Mouse (Mus musculus): ENCODE measurements around the gene Arhgap28. TPM values are rescaled to one million over a fixed set of nuclear protein-coding genes. Genes with fewer than 3 reads are reported as not detected.

Gene Arhgap28
- polyA plus RNA-seq, 1 experiment from 2014 or later: 10.0 TPM

GRCm38 (mm10) chr17:67889481-67890325 lies 114.2 kb downstream of the Arhgap28 start:
- H3K27me3 ChIP-seq: no peaks in the 10 kb centered on the region
- in situ Hi-C loops (cut with MboI; ENCODE audit: low pct_unique_long_range_greater_than_20kb): no loop called here
- ATAC-seq: no peak
- TF ChIP-seq CTCF (IDR thresholded peaks at IDR 0.05): no peak
- DNase-seq (ENCODE audit: low read depth, low spot score): no peak
- ChIA-PET CTCF (no interaction called here), POLR2A (no interaction called here)

DNA sequence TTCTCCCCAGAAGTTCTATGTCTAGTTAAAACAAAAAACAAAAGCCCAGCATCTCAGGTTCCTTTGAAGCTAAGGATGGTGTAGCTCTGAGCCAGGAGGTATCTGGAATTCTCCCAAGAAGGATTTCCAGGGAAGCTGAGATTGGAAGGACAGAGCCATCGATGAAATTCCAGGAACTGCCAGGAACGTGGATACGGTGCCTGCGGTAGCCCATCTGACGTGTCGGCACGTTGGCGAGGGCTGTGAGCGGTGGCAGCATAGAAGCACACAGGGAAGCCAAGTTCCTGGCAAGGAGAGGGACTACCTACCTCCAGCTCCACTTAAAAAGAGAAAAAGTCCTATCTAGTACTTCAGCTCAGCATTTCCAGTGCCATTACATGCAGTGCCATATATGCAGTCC lies 115.8 kb downstream of the Arhgap28 start:
- in situ Hi-C loops (cut with MboI; ENCODE audit: low pct_unique_long_range_greater_than_20kb): no loop called here
- DNase-seq (ENCODE audit: low read depth, low spot score) (no peak), ATAC-seq (no peak)
- no peak for TF ChIP-seq CTCF (IDR thresholded peaks at IDR 0.05)
- CTCF ChIA-PET: interaction anchor here (0.9 to 1.1 kb wide), 2 partner anchors 24 to 307 kb away, joined by 3 read pairs; no protein-coding TSS in a partner anchor
- H3K27me3 ChIP-seq: no peaks in the 10 kb centered on the region
- POLR2A ChIA-PET: no interaction called here

DNA sequence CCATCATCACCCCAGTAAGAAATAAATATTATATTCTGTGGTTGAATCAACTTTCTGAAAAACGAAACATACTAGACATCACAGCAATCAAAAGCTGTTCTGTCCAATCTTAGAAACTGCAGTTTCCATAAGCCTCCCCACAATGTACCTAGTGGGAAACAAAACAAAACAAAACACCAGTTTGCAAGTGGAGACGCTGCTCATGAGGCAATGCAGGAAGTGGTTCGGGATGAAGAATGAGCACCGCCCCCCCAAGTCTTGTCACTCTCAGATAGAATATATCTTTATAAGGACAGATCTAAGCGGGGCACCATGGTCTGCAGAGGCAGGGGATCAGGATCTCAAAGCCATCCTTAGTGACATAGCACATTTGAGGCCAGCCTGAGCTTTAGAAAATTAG lies 117.6 kb downstream of the Arhgap28 start:
- no peaks in the 10 kb centered on the region for H3K27me3 ChIP-seq
- ATAC-seq (no peak), DNase-seq (ENCODE audit: low read depth, low spot score) (no peak)
- in situ Hi-C loops (cut with MboI; ENCODE audit: low pct_unique_long_range_greater_than_20kb): no loop called here
- ChIA-PET POLR2A (no interaction called here), CTCF (no interaction called here)
- no peak for TF ChIP-seq CTCF (IDR thresholded peaks at IDR 0.05)

DNA sequence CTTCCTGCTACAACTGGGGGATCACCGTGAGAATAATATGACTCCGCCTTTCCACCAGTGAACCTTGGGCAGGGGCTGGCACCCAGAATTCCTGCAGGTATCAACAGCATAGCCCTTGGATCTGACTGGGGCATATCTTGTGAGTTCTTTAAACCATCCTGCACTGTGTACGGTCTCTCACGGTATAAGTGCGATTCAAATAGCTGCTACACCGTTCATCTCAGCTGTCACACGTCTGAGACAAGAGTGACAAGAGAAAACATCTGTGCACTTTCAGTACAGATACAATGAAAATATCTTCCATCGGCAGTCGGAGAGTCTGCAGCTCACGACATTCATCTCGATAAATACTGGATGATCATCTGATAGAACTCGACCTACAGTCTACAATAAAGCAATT lies 126.3 kb downstream of the Arhgap28 start:
- CTCF ChIA-PET: interaction anchor here (1.0 kb wide), 1 partner anchor 16 kb away, joined by 3 read pairs; no protein-coding TSS in a partner anchor
- in situ Hi-C loops (cut with MboI; ENCODE audit: low pct_unique_long_range_greater_than_20kb): loop anchor here (10.0 kb wide), 2 partner anchors 987 to 1227 kb away; no protein-coding TSS in a partner anchor
- no peak for TF ChIP-seq CTCF (IDR thresholded peaks at IDR 0.05)
- POLR2A ChIA-PET: no interaction called here
- ATAC-seq (no peak), DNase-seq (ENCODE audit: low read depth, low spot score) (no peak)
- H3K27me3 ChIP-seq: no peaks in the 10 kb centered on the region

- H3K27me3 ChIP-seq: no peaks in the 10 kb centered on the region
- TF ChIP-seq CTCF (IDR thresholded peaks at IDR 0.05): peak; percentile 86
- in situ Hi-C loops (cut with MboI; ENCODE audit: low pct_unique_long_range_greater_than_20kb): loop anchor here (5.0 to 10.0 kb wide), 3 partner anchors 297 to 1235 kb away; no protein-coding TSS in a partner anchor
- POLR2A ChIA-PET: no interaction called here
- CTCF ChIA-PET: interaction anchor here (0.9 to 2.3 kb wide), 4 partner anchors 10 to 1217 kb away, joined by 3 to 5 read pairs (median 3); no protein-coding TSS in a partner anchor
- peak; percentile 6 for DNase-seq (ENCODE audit: low read depth, low spot score)
- peak; percentile 75 for ATAC-seq
These were observed 134.0 kb downstream of the Arhgap28 start for GRCm38 (mm10) chr17:67869731-67870601.

DNA sequence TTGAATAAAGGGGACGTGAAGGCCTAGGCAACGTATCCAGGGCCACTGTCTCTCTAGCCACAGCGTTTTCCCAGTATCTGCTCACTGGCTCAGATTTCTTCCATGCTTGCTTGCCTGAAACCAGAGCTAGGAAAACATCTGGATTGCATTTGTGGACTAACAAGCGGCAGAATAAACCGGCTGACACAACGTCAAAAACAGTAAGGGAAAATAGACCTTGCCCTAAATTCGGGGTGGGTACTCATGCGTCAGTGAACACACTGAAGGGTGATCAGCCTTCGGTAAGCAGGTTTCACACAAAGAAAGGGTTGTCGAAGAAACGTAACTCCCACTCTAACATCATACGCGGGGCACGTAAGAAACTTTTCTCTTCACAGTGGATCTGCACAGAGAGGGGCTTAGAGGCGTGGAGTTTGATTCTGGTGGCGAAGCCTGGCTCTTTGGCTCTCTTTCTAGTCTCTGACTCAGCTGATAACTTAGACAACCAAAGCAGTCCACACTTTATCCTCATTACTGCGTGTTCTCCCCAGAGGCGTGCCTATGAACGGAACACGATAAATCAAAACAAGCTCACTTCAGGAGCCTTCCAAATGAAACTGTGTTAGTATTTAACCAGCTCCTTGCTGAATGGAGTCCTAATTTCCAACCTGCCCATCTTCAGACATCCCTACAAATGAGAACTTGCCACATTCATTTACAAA lies 137.2 kb downstream of the Arhgap28 start:
- in situ Hi-C loops (cut with MboI; ENCODE audit: low pct_unique_long_range_greater_than_20kb): no loop called here
- ChIA-PET POLR2A (interaction anchor here (0.6 kb wide), 1 partner anchor 337 kb away, joined by 5 read pairs; no protein-coding TSS in a partner anchor), CTCF (interaction anchor here (1.1 kb wide), 1 partner anchor 12 kb away, joined by 3 read pairs; no protein-coding TSS in a partner anchor)
- H3K27me3 ChIP-seq: no peaks in the 10 kb centered on the region
- ATAC-seq (no peak), DNase-seq (ENCODE audit: low read depth, low spot score) (no peak)
- no peak for TF ChIP-seq CTCF (IDR thresholded peaks at IDR 0.05)

DNA sequence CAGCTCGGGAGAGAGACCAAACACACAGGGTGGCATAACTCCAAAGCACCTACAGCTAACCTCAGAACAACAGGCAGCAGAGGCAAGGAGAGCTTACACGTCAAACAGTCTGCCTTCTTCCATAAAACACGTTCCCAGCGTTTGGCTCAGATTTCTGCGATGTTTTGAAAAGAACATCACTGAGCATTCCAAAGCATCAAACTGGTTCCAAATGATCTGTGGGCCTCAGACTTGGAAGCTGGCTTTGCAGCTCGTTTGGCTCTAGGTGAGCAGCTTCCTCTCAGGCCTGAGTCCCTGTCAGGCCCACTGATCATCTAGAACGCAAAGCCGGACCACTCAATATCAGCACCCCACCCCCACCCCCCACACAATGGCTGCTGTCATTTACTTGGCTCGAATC lies 137.9 kb downstream of the Arhgap28 start:
- ChIA-PET POLR2A (interaction anchor here (0.6 kb wide), 1 partner anchor 338 kb away, joined by 5 read pairs; no protein-coding TSS in a partner anchor), CTCF (interaction anchor here (1.1 to 1.3 kb wide), 2 partner anchors 13 to 300 kb away, joined by 3 to 4 read pairs; no protein-coding TSS in a partner anchor)
- no peak for ATAC-seq
- in situ Hi-C loops (cut with MboI; ENCODE audit: low pct_unique_long_range_greater_than_20kb): no loop called here
- DNase-seq (ENCODE audit: low read depth, low spot score): no peak
- H3K27me3 ChIP-seq: no peaks in the 10 kb centered on the region
- TF ChIP-seq CTCF (IDR thresholded peaks at IDR 0.05): no peak

DNA sequence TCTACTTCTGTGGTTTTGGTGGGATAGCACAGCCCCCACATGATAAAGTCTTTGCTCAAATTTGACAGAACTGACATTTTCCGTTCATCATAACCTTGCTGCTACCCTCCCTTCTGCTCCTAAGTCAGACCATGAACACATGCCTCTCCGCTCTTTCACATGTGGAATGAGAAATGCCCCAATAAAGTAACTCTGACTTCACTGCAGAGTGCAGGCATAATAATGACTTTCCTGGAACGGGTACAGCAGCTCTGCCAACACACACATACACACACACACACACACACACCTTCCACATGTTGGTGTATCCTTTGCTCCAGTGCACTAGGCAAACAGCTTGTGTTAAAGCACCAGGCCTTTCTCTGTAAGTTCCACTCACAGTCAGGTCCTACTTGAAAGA lies 139.0 kb downstream of the Arhgap28 start:
- ChIA-PET POLR2A (no interaction called here), CTCF (interaction anchor here (1.0 to 1.8 kb wide), 3 partner anchors 11 to 312 kb away, joined by 3 to 6 read pairs (median 4); no protein-coding TSS in a partner anchor)
- TF ChIP-seq CTCF (IDR thresholded peaks at IDR 0.05): no peak
- no peak for ATAC-seq
- no peak for DNase-seq (ENCODE audit: low read depth, low spot score)
- no peaks in the 10 kb centered on the region for H3K27me3 ChIP-seq
- in situ Hi-C loops (cut with MboI; ENCODE audit: low pct_unique_long_range_greater_than_20kb): no loop called here

- no peak for ATAC-seq
- no peak for TF ChIP-seq CTCF (IDR thresholded peaks at IDR 0.05)
- in situ Hi-C loops (cut with MboI; ENCODE audit: low pct_unique_long_range_greater_than_20kb): no loop called here
- ChIA-PET POLR2A (no interaction called here), CTCF (interaction anchor here (0.6 to 1.8 kb wide), 3 partner anchors 11 to 312 kb away, joined by 3 to 6 read pairs (median 3); no protein-coding TSS in a partner anchor)
- DNase-seq (ENCODE audit: low read depth, low spot score): no peak
- no peaks in the 10 kb centered on the region for H3K27me3 ChIP-seq
These were observed 139.6 kb downstream of the Arhgap28 start for GRCm38 (mm10) chr17:67864363-67864762.

Measured in Patski (cell line).